Mouse (Mus musculus) cerebellum, adult 9-11 months (tissue): ENCODE measurements around the gene Sipa1l3.
A peak's percentile ranks its signal among the peaks of the same experiment; 100 is the strongest.

Experiments
- DNase-seq: peaks from one replicate; pipeline ENCODE4 v3.0.0; 2022

Gene Sipa1l3

DNA sequence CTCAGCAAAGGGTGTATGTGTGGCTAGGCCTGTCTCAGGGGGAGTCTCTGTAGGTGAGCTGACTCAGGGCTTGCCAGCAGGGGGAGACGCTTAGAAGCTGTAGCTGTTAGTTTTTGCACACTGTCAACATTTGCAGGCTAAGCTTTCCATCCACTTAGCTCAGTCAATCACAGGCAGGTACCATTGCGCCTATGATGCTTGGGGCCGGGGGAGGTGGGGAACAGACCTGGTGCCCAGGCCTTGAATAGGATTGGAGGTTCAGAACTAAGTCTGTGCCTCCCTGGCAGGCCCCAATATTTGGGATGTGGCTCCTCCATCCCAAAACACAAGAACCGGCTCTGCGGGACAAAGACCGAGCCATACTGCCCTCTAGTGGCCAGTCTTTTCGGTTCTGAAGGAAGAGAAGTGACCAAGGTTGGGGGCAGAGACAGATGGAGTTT is 217.3 kb downstream of the Sipa1l3 start:
- peak; percentile 78 for DNase-seq

- peak; percentile 81 for DNase-seq
These were observed 221.4 kb downstream of the Sipa1l3 start for GRCm38 (mm10) chr7:29296998-29297397.

DNA sequence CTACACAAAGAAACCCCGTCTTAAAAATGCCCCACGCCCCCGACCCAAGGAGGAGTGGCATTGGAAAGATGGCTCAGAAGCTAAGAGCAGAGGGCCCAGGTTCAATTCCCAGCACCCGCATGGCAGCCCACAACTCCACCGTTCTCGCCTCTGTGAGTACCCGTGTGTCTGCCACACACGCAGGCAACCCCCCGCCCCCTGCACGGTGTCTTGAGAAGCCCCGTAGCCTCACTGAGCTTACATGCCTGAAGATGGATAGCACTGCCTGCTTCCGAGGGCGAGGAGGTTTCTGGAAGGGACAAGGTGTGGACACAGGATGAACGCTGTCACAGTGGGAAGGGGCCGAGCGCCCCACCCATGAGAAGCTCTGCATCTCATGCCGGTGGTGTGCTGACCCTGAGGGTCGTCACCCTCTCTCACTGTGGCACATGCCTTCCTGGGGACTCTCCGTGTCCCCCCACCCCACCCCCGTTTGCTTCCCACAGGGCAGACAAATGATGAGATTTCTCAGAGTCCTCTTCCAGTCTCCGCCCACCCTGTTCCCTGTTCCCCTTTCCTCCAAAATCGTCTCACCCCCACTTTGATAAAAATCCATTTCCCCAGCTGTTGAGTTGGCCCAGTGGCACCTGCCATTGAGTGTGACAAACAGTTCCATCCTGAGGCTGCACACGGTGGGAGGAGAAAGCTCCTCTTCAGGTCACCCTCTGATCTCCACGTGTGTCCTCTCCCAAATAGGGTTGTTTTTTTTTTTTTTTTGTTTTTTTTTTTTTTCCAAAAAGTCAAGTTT is 222.4 kb downstream of the Sipa1l3 start:
- peak; percentile 44 for DNase-seq

DNA sequence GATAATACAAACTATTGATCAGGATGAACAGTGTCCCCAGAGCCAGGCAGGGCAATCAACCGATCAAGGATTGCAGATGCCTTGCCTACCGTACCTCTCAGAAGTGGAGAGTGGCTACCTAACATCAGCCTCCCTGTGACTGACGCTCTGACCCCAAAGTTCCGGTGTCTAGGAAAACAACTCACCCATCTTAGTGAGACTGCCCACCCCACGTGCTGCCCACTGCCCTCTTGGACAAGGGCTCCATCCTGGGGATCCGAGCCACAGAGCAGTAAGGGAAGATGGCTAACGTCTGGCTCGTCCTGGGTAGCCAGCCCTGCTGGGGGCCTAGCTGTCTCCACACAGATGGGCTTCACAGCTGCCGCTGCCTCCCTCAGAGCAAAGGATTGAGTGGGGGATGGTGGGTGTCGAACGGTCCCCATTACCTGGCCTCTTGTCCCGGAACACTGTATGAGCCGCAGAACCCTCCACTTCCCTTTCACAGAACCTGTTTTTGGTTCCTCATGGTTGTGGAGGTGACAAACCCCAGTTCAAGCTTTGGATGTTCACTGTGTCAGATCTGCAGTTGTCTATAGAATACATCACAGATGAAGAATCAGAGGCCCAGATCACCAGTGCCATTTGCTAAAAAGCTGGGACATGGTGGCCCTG is 224.2 kb downstream of the Sipa1l3 start:
- no peak for DNase-seq

DNA sequence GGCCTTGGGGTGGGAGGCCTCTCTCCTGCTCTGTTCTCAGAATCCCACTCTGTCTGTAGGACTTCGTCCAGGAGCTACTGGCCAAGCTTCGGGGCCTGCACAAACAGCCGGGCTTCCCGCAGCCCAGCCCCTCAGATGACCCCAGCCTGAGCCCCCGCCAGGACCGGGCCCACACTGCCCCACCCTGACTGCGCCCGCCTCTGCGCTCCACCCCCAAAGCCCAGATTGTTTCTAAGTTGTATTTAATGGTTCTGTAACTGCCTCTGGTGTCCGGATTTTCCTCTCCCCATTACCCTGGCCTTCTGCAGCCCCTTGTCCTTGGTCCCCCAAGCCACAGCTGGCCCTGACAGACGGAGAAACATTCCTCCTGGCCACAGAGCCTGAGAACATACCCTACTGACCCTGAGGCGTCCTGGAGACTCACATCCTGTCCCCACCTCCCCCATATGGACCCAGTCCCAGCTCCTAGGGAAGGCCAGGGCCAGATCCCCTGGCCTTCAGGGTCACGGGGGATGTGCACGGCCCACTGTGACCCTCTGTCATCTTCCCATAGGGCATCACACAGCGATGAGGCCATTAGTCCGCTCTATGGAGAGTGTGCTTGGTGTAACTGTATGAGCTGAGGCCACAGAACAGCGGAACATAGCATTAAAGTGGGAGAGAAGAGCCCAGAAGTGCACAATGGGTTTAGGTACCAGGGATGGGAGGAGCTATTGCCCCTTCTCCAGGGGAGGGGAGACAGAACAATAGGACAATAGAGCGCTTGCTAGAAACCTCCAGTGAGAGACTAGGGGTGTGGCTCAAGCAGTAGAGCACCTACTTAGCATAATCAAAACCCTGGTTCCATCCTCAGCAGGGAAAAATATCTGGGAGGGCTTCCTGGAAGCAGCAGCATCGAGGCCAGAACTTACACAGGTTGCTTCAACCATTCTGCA is 225.0 kb downstream of the Sipa1l3 start:
- DNase-seq: peak; percentile 48

GRCm38 (mm10) chr7:29292458-29293098 is 225.9 kb downstream of the Sipa1l3 start:
- no peak for DNase-seq

GRCm38 (mm10) chr7:29291616-29292457 is 226.6 kb downstream of the Sipa1l3 start:
- DNase-seq: peak; percentile 84

GRCm38 (mm10) chr7:29290691-29291485 is 227.6 kb downstream of the Sipa1l3 start:
- peak; percentile 65 for DNase-seq

- no peak for DNase-seq
These were observed 228.6 kb downstream of the Sipa1l3 start for GRCm38 (mm10) chr7:29289856-29290255.

DNA sequence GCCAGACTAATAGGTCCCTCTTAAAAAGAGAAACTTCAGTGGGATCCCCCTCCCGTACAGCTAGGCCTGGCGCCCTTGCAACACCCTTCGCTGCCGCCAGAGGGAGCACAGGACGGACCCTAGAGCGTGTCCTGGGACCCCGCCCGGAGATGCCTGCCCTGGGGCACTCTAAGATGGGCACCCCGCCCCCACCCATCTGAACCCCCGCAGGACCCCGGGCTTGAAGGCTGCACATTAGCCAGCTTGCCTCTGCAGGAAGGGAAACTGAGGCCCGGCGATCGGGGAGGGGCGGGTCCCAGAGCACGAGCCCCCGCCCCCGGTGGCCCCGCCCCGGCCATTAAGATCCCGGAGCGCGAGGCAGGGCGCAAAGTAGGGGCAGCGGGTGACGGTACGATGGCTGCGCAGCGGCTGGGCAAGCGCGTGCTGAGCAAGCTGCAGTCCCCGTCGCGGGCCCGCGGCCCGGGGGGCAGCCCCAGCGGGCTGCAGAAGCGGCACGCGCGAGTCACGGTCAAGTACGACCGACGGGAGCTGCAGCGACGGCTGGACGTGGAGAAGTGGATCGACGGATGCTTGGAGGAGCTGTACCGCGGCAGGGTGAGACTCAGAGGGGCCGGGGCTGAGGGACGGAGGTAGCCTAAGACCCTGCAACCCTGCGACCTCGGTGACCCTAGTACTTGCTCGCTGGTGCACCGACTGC is 229.4 kb downstream of the Sipa1l3 start, which contains the start of gene Ppp1r14a:
TSS of gene Ppp1r14a (plus strand) at position 367 of the 697 bp plus-strand sequence.
- peak; percentile 65 for DNase-seq

GRCm38 (mm10) chr7:29288079-29288478 is 230.4 kb downstream of the Sipa1l3 start:
- no peak for DNase-seq

DNA sequence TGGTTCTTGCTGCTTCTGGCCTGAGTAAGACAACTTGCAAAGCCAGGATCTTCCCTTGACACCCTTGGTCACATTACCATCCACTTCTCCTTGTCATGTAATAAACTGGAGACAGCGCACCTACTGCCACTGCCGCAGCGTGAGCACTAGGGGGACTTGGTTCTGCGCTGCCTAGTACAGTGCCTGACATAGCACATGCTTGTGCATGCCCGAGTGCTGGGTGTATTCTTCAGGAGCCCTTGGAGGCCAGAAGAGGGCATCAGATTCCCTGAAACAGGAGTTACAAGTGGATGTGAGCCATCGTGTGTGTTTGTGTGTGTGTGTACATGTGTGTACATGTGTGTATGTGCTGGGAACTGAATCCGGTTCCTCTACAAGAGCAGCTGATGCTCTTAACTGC is 231.0 kb downstream of the Sipa1l3 start:
- no peak for DNase-seq

DNA sequence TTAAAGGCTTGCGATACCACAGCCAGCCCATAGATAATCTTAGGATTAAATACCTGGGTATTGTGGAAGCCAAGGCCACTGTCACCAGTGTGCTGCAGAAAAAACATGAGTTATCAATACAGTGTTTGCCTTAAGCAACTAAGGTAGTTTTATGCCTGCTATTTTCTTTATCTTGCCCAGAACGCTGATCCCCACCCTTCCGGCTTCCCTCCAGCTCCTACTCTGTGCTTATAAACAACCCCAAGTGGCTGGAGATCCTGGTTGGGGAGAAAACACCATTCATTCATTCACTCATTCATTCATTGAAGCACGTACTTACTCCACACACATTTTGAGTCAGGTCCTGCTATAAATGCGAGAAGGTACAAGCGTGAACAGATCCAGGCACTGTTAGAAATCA is 233.9 kb downstream of the Sipa1l3 start:
- DNase-seq: no peak

DNA sequence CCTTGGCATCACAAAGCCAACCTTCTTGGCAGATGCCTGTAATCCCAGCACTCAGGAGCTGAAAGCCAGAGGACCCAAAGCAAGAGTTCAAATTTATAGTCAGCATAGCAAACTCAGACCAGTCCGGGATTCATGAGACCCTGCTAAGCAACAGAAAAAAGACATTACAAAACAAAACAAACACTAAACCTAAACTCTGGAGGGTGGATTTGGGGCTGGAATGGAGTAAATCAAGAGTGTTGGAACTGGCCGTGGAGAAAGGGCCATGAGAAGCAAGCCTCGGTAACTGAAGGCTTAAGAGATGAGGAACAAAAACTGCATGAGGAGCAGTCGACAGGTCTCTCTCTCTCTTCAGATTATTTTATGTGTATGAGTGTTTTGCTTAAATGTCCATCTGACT is 234.6 kb downstream of the Sipa1l3 start:
- DNase-seq: no peak

- no peak for DNase-seq
These were observed 236.3 kb downstream of the Sipa1l3 start for GRCm38 (mm10) chr7:29282074-29282554.

- DNase-seq: peak; percentile 87
These were observed 237.0 kb downstream of the Sipa1l3 start, which contains the start of gene Spint2 for GRCm38 (mm10) chr7:29281201-29282073. Gene Spint2 (minus strand): TSS chr7:29281912.

DNA sequence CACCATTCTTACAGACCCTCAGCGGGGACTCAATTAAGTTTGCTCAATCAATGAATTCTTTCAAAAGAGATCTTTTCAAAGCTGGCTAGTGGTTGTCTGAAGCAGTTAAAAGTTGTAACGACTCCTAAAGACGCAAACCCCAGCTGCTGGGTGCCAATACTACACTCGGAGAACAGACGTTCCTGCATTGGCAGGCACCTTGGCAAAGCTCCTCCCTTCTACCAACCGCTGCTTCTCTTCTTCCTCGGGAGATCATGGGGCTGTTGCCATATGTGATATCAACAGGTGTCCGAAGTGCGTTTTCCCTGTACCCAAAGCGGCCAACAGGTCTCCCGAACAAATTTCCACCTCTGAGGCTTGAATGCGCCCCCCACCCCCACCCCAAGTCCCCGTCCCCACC is 237.6 kb downstream of the Sipa1l3 start:
- DNase-seq: peak; percentile 61

DNA sequence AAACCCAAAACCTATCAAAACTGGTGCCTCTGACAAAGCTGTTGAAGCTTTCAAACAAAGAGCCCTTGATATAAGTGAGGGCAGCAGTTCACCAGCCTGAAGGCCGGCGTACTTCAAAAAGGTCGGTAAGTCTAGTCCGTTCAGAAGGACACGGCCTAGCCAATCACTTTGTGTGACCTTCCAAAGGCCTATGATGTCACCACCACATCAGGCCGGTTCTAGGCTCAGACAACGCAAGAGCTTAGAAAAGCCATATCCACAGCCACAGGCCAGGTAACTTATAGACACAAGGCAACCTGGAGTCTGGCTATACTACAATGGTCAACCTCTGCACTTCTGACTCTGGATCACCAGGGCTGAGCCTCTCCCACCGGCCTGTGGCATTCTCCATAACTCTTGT is 238.5 kb downstream of the Sipa1l3 start:
- DNase-seq: no peak

- DNase-seq: no peak
These were observed 239.2 kb downstream of the Sipa1l3 start for GRCm38 (mm10) chr7:29279261-29279660.
